Mouse (Mus musculus): Measurements from ENCODE around the gene Kcnc3. TPM values are rescaled to one million over a fixed set of nuclear protein-coding genes. Genes with fewer than 3 reads are reported as not detected.

Gene Kcnc3
- polyA plus RNA-seq, 1 experiment from 2014 or later = 0.05 TPM

DNA sequence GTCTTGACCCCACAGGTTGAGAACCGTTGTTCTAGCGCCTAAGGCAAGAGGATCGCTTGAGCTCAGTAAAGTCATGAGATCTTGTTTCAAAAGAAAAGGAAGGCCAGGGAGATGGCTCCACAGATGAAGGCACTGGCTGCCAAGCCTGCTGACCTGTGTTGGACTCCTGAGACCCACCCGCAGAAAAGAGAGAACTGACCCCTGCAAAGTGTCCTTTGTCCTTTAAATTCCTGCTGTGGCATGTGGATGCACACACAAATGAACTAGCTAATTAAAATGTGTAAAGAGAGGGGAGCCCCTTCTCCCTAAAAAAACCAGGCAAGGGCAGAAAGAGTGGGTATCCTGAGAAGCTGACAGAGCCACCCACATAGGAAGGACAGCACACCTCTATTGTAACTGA is 18.7 kb upstream of the Kcnc3 start:
- no peak overlapping the region for H3K27ac ChIP-seq (replicated peaks)
- H3K4me3 ChIP-seq (replicated peaks) = no peak overlapping the region
- H3K4me1 ChIP-seq (replicated peaks) = no peaks in the 10 kb centered on the region
- no peak overlapping the region for H3K9ac ChIP-seq
- no peaks in the 10 kb centered on the region for H3K36me3 ChIP-seq (replicated peaks)
- ATAC-seq (ENCODE audit: insufficient read depth) = no peak
- 73% methylated on average over 4 of the region's 4 CpGs for WGBS (ENCODE audit: insufficient replicate concordance)
- H3K27me3 ChIP-seq = peaks cover 5% of the 10 kb centered on the region; the same call in 1 of the 2 replicates
- no peak overlapping the region; the same call in 1 of the 2 replicates for H3K4me2 ChIP-seq
- no peaks in the 10 kb centered on the region for H3K9me3 ChIP-seq (replicated peaks)

DNA sequence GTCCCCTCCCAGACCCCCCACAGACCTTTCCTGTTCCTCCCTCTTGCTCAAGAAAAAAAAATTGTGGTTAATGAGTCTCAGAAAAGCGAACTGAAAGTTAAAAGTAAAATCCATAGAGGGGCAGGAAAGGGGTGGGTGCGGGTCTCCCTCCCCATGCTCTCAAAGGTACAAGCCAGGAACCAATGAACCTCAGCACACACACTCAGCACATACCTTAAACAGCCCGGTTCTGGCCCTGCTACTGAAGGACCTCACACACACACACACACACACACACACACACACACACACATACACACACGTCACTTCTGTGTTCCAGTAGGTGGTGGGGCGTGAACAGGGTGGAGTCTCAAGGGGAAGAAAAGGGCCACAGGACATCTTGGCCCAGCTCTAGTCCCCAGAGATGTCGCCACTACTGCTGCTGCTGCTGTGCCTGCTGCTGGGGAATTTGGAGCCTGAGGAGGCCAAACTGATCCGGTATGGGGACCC is 18.2 kb upstream of the Kcnc3 start, which contains the start of gene Napsa:
Napsa (plus strand) TSS at position 168 of the 489 bp plus-strand sequence.
- peak; percentile 15; the same call in 1 of the 2 replicates for ATAC-seq (ENCODE audit: insufficient read depth)
- H3K4me2 ChIP-seq = no peak within 1 kb of the TSS; the same call in 1 of the 2 replicates
- H3K4me1 ChIP-seq (replicated peaks) = no peaks in the 10 kb centered on the region
- 0 out of 2 replicates have a peak within 1 kb of the TSS, but pooled peaks have one; percentile 15 for H3K4me3 ChIP-seq (replicated peaks)
- H3K9ac ChIP-seq = no peak within 1 kb of the TSS
- no peaks in the 10 kb centered on the region for H3K9me3 ChIP-seq (replicated peaks)
- peaks cover 5% of the 10 kb centered on the region; the same call in 1 of the 2 replicates for H3K27me3 ChIP-seq
- WGBS (ENCODE audit: insufficient replicate concordance) = 13% methylated on average over 7 of the region's 7 CpGs
- H3K27ac ChIP-seq (replicated peaks) = no peak within 1 kb of the TSS
- H3K36me3 ChIP-seq (replicated peaks) = no peaks in the 10 kb centered on the region

DNA sequence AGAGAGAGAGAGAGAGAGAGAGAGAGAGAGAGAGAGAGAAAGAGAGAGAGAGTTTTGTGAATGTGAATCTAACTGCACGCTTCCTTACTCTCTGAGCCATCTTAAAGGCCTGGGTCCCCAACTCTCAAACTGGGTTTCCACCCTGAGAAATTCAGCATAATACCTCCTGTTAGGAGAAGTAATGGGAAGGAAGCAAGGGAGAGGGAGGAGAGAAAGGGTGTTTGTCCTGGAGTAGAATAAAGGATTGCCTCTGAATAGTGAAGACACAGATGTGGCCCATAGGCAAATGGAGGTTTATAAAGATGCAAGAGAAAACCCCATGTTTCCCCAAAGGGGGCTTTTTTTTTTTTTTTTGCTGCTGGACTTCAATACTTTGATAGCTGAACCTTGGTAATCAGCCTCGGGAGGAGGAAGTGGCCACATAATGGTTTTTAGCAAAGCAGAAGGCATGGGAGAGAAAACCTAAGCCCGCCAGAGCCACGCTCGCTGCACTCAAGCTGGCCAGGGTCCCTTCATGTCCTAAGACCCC is 17.4 kb upstream of the Kcnc3 start:
- Histone ChIP-seq H3K9me3 (replicated peaks) (no peaks in the 10 kb centered on the region), H3K9ac (no peak overlapping the region), H3K27me3 (peaks cover 5% of the 10 kb centered on the region; the same call in 1 of the 2 replicates), H3K4me1 (replicated peaks) (no peaks in the 10 kb centered on the region), H3K4me2 (peak overlapping the region; percentile 23; the same call in 1 of the 2 replicates), H3K36me3 (replicated peaks) (no peaks in the 10 kb centered on the region), H3K4me3 (replicated peaks) (0 out of 2 replicates have a peak overlapping the region, but pooled peaks have one; percentile 4), H3K27ac (replicated peaks) (no peak overlapping the region)
- 50% methylated on average over 5 of the region's 5 CpGs for WGBS (ENCODE audit: insufficient replicate concordance)
- ATAC-seq (ENCODE audit: insufficient read depth) = no peak

DNA sequence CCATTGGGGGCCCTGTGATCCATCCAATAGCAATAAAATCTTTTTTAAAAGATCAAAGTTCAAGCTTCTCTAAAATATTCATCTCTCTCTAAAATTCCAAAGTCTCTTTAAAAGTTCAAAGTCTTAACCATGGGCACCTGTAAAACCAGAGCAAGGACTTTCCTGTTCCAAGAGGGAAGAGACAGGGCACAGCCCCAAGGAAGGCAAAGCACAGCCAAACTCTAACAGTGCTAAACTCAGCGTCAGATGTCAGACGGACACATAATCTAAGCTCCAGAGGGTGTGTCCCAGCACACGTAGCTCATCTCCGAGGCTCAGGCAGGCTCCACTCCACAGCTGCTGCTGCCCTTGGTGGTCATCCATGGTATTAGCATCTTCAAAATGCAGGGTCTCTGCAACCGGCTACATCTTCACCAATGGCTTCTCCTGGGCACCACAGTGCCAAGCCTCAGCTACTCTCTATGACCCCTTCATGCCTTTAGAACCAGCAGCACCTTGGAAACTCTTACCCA is 14.1 kb upstream of the Kcnc3 start:
- Histone ChIP-seq H3K9ac (no peak overlapping the region), H3K4me3 (replicated peaks) (no peak overlapping the region), H3K27me3 (0 out of 2 replicates have a peak, but pooled peaks cover 3% of the 10 kb centered on the region), H3K9me3 (replicated peaks) (no peaks in the 10 kb centered on the region), H3K4me1 (replicated peaks) (no peaks in the 10 kb centered on the region), H3K36me3 (replicated peaks) (no peaks in the 10 kb centered on the region), H3K27ac (replicated peaks) (no peak overlapping the region), H3K4me2 (no peak overlapping the region)
- no peak for ATAC-seq (ENCODE audit: insufficient read depth)
- 31% methylated on average over 5 of the region's 5 CpGs for WGBS (ENCODE audit: insufficient replicate concordance)

DNA sequence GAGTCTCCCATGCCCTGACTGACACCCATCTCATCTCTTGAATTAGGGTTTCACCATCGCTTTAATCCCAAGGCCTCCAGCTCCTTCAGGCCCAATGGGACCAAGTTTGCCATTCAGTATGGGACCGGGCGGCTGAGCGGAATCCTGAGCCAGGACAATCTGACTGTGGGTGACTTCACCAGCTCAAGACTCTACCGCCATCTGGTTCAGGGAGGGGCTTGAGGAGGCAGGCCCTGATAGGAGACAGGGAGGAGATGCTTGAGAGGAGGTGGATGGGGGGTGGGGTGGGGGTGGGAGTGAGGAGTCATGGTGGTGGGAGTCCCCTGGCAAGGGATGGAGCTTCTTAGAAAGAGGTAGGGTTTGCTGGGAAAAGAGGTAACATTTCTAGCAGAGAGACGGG is 8.8 kb upstream of the Kcnc3 start:
- WGBS (ENCODE audit: insufficient replicate concordance) = 52% methylated on average over 6 of the region's 6 CpGs
- Histone ChIP-seq H3K27ac (replicated peaks) (no peak overlapping the region), H3K4me2 (no peak overlapping the region), H3K27me3 (peaks cover 43% of the 10 kb centered on the region), H3K9ac (no peak overlapping the region), H3K9me3 (replicated peaks) (no peaks in the 10 kb centered on the region), H3K4me3 (replicated peaks) (no peak overlapping the region), H3K36me3 (replicated peaks) (no peaks in the 10 kb centered on the region), H3K4me1 (replicated peaks) (0 out of 2 replicates have a peak, but pooled peaks cover 2% of the 10 kb centered on the region)
- no peak for ATAC-seq (ENCODE audit: insufficient read depth)

DNA sequence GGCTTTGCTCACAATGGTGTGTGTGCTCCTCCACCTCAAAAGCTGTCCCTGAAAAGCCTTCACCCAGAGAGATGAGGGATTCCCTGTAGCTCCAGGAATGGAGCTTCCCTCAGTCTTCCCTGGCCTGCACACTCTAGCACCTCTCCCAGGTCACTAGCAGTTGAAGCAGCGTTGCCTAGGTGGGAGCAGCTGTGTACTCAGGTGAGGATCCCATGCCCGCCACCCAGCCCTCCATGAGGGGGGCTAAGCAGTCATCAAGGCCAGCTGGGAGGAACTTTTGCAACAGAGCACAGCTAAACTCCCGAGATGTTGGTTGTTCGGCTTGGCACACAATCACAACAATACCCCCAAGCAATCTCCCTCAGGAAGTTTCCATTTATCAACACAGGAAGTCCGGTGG is 7.8 kb upstream of the Kcnc3 start:
- Histone ChIP-seq H3K27me3 (peaks cover 53% of the 10 kb centered on the region), H3K36me3 (replicated peaks) (no peaks in the 10 kb centered on the region), H3K4me1 (replicated peaks) (0 out of 2 replicates have a peak, but pooled peaks cover 2% of the 10 kb centered on the region), H3K9me3 (replicated peaks) (no peaks in the 10 kb centered on the region), H3K4me3 (replicated peaks) (no peak overlapping the region), H3K4me2 (no peak overlapping the region), H3K9ac (no peak overlapping the region), H3K27ac (replicated peaks) (no peak overlapping the region)
- ATAC-seq (ENCODE audit: insufficient read depth) = no peak
- 29% methylated on average over 5 of the region's 5 CpGs for WGBS (ENCODE audit: insufficient replicate concordance)

DNA sequence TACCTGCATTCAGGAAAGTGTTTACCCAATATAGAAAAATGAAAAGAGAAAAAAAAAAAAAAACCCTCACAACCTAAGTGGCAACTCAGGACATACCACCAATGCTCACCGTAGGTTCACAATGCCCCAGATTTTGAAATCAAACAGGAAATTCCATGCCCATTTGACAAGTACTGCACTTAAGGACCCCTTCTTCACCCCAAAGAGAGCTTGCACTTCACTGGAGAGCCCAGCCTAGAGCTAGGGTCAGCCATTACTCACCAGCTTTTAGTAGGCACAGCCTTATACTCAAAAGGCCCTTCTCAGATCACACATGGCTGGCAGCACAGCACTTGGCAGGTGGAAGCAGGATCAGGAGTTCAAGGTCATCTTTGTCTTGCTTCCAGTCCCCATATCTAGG is 7.3 kb upstream of the Kcnc3 start:
- ATAC-seq (ENCODE audit: insufficient read depth) = no peak
- 55% methylated on average over 1 of the region's 1 CpGs for WGBS (ENCODE audit: insufficient replicate concordance)
- Histone ChIP-seq H3K4me3 (replicated peaks) (no peak overlapping the region), H3K27ac (replicated peaks) (no peak overlapping the region), H3K4me2 (no peak overlapping the region), H3K27me3 (peaks cover 58% of the 10 kb centered on the region), H3K36me3 (replicated peaks) (no peaks in the 10 kb centered on the region), H3K9me3 (replicated peaks) (no peaks in the 10 kb centered on the region), H3K4me1 (replicated peaks) (0 out of 2 replicates have a peak, but pooled peaks cover 3% of the 10 kb centered on the region), H3K9ac (no peak overlapping the region)

DNA sequence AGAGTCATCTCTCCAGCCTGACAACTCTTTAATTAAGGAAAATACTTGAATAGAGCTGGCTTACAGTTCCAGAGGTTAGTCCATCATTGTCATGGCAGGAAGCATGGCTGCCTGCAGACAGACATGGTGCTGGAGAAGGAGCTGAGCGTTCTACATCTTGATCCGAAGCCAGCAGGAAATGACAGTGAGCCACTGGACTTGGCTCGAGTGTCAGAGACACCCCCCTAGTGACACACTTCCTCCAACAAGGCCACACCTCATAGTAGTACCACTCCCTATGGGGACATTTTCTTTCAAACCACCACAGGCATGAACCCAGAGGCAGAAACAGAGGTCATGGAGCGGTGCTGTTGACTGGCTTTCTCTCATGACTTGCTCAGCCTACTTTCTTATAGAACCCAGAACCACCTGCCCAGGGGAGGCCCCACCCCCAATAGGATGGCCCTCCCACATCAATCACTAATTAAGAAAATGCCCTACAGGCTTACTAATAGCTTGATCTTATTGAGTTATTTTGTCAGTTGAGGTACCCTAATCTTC is 6.1 kb upstream of the Kcnc3 start:
- Histone ChIP-seq H3K27ac (replicated peaks) (no peak overlapping the region), H3K4me2 (no peak overlapping the region), H3K27me3 (peaks cover 70% of the 10 kb centered on the region), H3K9me3 (replicated peaks) (no peaks in the 10 kb centered on the region), H3K9ac (no peak overlapping the region), H3K36me3 (replicated peaks) (no peaks in the 10 kb centered on the region), H3K4me1 (replicated peaks) (0 out of 2 replicates have a peak, but pooled peaks cover 12% of the 10 kb centered on the region), H3K4me3 (replicated peaks) (no peak overlapping the region)
- WGBS (ENCODE audit: insufficient replicate concordance) = 40% methylated on average over 4 of the region's 4 CpGs
- ATAC-seq (ENCODE audit: insufficient read depth) = no peak

DNA sequence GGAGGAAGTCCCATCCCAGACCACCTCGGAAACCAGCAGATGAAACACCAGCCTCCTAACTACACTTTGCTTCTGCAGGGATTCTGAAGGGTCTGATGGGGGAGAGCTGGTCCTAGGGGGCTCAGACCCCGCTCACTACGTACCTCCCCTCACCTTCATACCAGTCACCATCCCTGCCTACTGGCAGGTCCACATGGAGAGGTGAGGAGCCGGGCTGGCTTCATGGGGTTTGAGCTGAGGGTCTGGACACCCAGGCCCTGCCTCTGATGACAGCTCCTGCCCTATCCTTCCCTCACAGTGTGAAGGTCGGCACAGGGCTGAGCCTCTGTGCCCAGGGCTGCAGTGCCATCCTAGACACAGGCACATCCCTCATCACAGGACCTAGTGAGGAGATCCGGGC is 5.5 kb upstream of the Kcnc3 start:
- Histone ChIP-seq H3K4me2 (no peak overlapping the region), H3K36me3 (replicated peaks) (no peaks in the 10 kb centered on the region), H3K4me3 (replicated peaks) (no peak overlapping the region), H3K27ac (replicated peaks) (no peak overlapping the region), H3K9me3 (replicated peaks) (no peaks in the 10 kb centered on the region), H3K4me1 (replicated peaks) (0 out of 2 replicates have a peak, but pooled peaks cover 13% of the 10 kb centered on the region), H3K27me3 (peaks cover 75% of the 10 kb centered on the region), H3K9ac (no peak overlapping the region)
- no peak for ATAC-seq (ENCODE audit: insufficient read depth)
- 61% methylated on average over 6 of the region's 6 CpGs for WGBS (ENCODE audit: insufficient replicate concordance)

DNA sequence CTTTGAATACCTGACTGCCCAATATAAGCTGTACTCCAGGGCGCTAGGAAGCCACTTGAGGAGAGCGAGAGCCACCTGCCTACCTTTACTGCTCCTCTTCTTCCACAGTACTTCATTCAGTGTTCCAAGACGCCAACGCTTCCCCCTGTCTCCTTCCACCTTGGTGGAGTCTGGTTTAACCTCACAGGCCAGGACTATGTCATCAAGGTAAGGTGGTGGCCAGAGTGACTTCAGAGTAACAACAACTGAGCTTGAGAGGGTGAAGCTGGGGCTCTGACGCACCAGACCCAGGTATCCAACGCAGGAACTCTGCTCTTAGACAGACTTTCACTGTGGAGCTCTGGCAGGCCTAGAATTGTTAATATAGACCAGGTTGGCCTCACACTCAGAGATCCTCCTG is 4.9 kb upstream of the Kcnc3 start:
- 64% methylated on average over 6 of the region's 6 CpGs for WGBS (ENCODE audit: insufficient replicate concordance)
- Histone ChIP-seq H3K36me3 (replicated peaks) (no peaks in the 10 kb centered on the region), H3K27ac (replicated peaks) (no peak overlapping the region), H3K4me2 (no peak overlapping the region), H3K4me1 (replicated peaks) (peaks cover 15% of the 10 kb centered on the region; the same call in 1 of the 2 replicates), H3K4me3 (replicated peaks) (no peak overlapping the region), H3K9ac (no peak overlapping the region), H3K9me3 (replicated peaks) (no peaks in the 10 kb centered on the region), H3K27me3 (peaks cover 82% of the 10 kb centered on the region)
- ATAC-seq (ENCODE audit: insufficient read depth) = no peak

DNA sequence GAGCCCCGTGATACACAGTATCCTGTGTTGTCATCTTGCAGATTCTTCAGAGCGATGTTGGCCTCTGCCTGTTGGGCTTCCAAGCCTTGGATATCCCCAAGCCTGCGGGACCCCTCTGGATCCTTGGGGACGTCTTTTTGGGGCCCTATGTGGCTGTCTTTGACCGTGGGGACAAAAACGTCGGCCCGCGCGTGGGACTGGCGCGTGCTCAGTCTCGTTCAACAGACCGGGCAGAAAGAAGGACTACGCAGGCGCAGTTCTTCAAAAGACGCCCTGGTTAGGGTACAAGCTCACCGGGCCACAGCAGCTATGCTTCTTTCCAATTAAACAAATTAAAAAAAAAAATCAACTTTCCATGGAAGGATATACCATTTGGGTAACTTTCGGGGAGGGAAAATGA is 3.9 kb upstream of the Kcnc3 start:
- WGBS (ENCODE audit: insufficient replicate concordance) = 12% methylated on average over 19 of the region's 19 CpGs
- no peaks in the 10 kb centered on the region for H3K36me3 ChIP-seq (replicated peaks)
- H3K9me3 ChIP-seq (replicated peaks) = no peaks in the 10 kb centered on the region
- no peak overlapping the region for H3K4me2 ChIP-seq
- no peak for ATAC-seq (ENCODE audit: insufficient read depth)
- H3K27me3 ChIP-seq = peaks cover 88% of the 10 kb centered on the region
- peaks cover 24% of the 10 kb centered on the region for H3K4me1 ChIP-seq (replicated peaks)
- H3K9ac ChIP-seq = no peak overlapping the region
- H3K4me3 ChIP-seq (replicated peaks) = no peak overlapping the region
- no peak overlapping the region for H3K27ac ChIP-seq (replicated peaks)
